Mouse (Mus musculus) hematopoietic stem cell, adult 5-6 weeks (primary cell): ENCODE data around the gene Lenep. TPM values are rescaled to one million over a fixed set of nuclear protein-coding genes. Genes with fewer than 3 reads are reported as not detected.
"Not testable (repeated sequence)": the region's sequence is repeated elsewhere in the genome, so short reads cannot be mapped to it uniquely, and the experiment has no call there.

ENCODE experiments used
- ATAC-seq, 2 experiments: fragments of 125-278 bp in 1 of 2; replicated peaks in 1 of 2; 2 replicates each; pipeline ENCODE4 v1.8.0; 2016 to 2017; ENCODE audit warnings: inconsistent platforms in 2 of 2, mild to moderate bottlenecking in 2 of 2, moderate number of reproducible peaks in 2 of 2, low read depth in 1 of 2, moderate TSS enrichment in 1 of 2; ENCODE audit not compliant: low FRiP score in 2 of 2, poor library complexity in 2 of 2, severe bottlenecking in 2 of 2, insufficient read depth in 1 of 2, low TSS enrichment in 1 of 2
- total RNA-seq: library from RNA; stranded (forward); fragments of 172-1452, 232-1000 nt; gene quantifications from 2 replicates; pipeline ENCODE4 v1.2.3, GENCODE M21; 2017

The Lenep gene
- 0.15 and 1.9 TPM in 2 replicates for total RNA-seq

- ATAC-seq, result no peak
Observed at GRCm38 (mm10) chr3:89402693-89403092, at the start of gene Lenep. Gene Lenep, minus strand, starts transcription at chr3:89402793.

- no peak for ATAC-seq
Observed at GRCm38 (mm10) chr3:89451916-89452315, 49.3 kb upstream of the Lenep start.

- ATAC-seq, result peak; percentile 67 to 70
Observed at GRCm38 (mm10) chr3:89449541-89449940, 46.9 kb upstream of the Lenep start.

GRCm38 (mm10) chr3:89448720-89449537 is 46.3 kb upstream of the Lenep start:
- peak; percentile 70 to 75 for ATAC-seq

- no peak for ATAC-seq
Observed at GRCm38 (mm10) chr3:89440691-89441090, 38.1 kb upstream of the Lenep start.

DNA sequence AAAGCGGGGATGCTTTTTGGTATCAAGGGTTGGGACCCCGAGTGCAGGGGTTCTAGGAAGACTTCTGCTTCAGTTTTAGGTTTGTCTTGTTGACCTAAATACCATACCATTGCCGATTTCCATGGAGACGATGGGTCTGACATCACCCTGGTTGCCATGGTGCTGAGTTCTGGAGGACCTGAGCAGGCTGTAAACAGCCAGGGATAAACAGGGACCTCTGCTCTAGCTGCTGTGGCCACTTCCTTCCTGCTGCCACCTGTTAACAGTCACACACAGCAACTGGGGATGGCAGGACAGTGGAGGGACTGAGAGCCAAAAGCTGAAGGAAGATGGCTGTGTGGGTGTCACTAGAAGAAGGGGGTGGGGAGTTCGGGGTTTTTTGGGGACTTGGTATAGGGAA is 34.7 kb upstream of the Lenep start:
- peak; percentile 57 to 69 for ATAC-seq

DNA sequence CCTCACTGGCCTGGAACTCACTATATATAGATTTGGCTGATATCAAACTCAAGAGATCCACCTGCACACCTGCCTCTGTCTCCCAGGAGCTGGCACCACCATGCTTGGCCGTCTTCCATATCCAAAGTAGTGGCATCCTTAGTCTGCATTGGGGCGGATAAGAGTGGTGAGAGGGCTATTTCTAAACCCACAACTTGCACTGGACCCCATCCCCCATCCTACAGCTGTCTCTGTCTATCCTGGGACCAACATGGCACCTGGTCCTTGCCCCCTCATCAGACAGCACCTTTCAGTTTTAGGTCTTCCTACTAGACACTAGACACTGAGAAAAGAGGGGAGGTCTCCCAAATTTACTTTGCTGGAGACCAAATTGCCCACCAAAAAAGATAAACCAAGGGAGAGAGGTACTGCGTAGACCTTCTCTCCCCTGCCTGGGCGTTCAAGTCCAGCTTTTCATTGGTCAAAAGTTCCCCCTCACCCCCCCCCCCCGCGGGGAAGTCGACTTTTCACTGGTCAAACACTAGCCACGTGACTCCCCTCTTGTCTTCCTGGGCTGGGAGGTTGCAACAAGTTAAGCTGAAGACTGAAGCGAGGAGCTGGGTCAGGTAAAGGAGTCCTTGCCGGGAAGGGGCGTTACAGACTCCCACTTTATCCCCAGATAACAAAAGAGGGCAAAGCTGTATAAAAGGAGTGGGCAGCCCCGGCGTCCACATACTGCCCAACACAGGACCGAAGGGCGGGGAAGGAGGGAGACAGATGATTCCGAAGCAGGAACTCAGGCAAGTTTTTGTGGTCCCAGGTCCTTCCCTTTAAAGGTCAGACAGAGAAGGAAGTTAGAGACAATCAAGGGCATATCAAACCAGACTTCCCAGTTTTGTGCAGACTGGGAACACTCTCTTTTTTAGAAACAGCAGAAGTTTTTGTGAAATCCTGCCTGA is 33.9 kb upstream of the Lenep start, which contains the start of gene Pbxip1:
TSS of gene Pbxip1 (plus strand) at position 531 of the 938 bp plus-strand sequence.
- peak; percentile 70 to 74 for ATAC-seq

DNA sequence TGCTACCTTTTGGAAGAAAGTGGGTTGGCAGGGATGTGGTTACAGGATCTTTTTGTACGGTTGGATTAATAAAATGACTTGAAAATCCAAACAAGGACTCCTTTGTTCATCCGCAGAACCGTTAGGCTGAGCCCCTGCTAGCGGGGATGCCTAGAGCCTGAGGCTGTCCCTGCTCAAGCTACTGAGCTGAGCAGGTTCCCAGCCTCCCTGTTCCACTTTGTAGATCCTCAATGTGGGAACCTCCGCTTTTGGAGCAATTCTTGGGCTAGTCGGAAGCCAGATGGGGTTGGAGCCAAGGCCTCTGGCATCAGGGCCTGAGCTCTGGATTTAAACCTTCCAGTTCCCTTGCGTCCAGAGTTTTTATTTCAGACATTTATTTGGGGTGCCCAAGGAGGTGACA is 32.4 kb upstream of the Lenep start:
- no peak for ATAC-seq

DNA sequence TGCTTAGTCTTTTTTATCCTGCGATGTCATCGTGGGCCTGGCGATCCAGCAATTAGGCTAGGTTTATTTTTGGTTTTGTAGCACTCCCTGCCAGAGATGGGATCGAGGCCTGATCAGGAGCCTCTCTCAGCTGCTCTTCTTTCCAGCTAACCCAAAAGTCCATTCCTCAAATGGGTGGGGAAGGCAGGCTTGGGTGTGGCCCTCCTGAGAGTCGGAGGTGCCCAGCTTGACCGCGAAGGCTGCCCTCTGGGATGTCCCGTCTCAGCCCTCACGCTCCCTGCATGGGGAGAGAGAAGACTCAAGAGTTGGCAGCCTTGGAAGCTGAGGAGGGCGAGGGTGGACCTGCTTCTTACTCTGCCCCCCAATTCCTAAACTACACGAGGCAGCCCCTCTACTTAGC is 31.9 kb upstream of the Lenep start:
- ATAC-seq, result no peak

GRCm38 (mm10) chr3:89432606-89433005 is 30.0 kb upstream of the Lenep start:
- no peak for ATAC-seq

- peak; percentile 93 to 96 for ATAC-seq
Observed at GRCm38 (mm10) chr3:89430171-89431159, 27.9 kb upstream of the Lenep start, which contains the start of gene Pygo2. Gene Pygo2, plus strand, starts transcription at chr3:89430214.

- not testable (repeated sequence) for ATAC-seq
Observed at GRCm38 (mm10) chr3:89429021-89429420, 26.4 kb upstream of the Lenep start.

- no peak for ATAC-seq
Observed at GRCm38 (mm10) chr3:89425876-89426275, 23.3 kb upstream of the Lenep start.

GRCm38 (mm10) chr3:89425141-89425525 is 22.5 kb upstream of the Lenep start:
- no peak for ATAC-seq

DNA sequence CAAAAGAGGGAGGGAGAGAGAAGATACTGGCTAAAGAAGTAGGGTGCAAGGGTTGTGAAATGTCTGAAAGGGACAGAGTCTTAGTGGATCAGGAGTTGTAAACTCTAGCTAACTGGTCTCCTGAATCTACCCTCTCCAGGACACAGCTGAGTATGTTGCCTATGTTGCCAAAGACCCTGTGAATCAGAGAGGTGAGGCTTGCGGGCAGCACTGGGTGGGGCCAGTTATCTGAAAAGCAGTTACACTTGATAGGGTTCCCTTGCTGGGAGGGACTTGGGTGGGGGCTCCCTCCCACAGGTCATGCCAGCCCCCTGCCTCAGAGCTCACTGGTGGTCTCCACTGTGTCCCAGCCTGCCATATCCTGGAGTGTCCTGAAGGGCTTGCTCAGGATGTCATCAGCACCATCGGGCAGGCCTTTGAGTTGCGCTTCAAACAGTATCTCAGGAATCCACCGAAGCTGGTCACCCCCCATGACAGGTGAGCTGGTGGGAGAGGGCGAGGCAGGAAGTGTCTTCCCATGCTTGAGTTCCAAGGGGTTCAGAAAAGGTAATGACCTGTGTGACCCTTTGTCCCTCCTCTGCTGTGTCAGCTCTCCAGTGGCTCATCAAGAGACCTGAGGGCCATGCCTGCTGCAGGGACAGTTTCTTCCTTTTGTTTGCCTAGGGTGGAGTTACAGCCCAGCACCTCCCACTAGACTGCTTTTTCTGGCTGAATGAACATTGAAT is 22.0 kb upstream of the Lenep start:
- ATAC-seq, result no peak

GRCm38 (mm10) chr3:89422556-89423205 is 20.1 kb upstream of the Lenep start:
- no peak for ATAC-seq
